Mouse (Mus musculus): ENCODE measurements around the gene Itgb3.

GRCm38 (mm10) chr11:104704097-104704496, 96.3 kb downstream of the Itgb3 start:
- TF ChIP-seq FLI1 (IDR thresholded peaks at IDR 0.05; ENCODE audit: low read length) (no peak), GATA1 (IDR thresholded peaks at IDR 0.05; ENCODE audit: borderline replicate concordance, low read length) (no peak)

Data from megakaryocyte, embryonic 14.5 days (primary cell).